Mouse (Mus musculus) forebrain, embryonic 14.5 days (tissue): ENCODE data around the gene Usp40. TPM values are rescaled to one million over a fixed set of nuclear protein-coding genes. Genes with fewer than 3 reads are reported as not detected.

Experiments
- ATAC-seq: fragments of 200-750 bp; cut with Nextera tagmentation; 2 replicates; pipeline ENCODE4 v1.8.0; 2017; ENCODE audit warnings: mild to moderate bottlenecking, moderate library complexity
- DNase-seq: peaks from one replicate; pipeline ENCODE4 v3.0.0-alpha.2; 2015; ENCODE audit warnings: low spot score
- H3K27ac ChIP-seq: fragments of 300-500 bp; sonication (generic); 2 replicates; pipeline ENCODE4 v1.5.1; 2014; ENCODE audit warnings: low read depth, mild to moderate bottlenecking, control low read depth, low read length, moderate library complexity
- H3K27me3 ChIP-seq: fragments of 300-500 bp; sonication (generic); replicated peaks from 2 replicates; pipeline ENCODE4 v1.6.1; 2014; ENCODE audit warnings: low read length, control low read depth, mixed read lengths; ENCODE audit not compliant: control insufficient read depth, insufficient read depth
- H3K36me3 ChIP-seq: fragments of 300-500 bp; sonication (generic); 2 replicates; pipeline ENCODE4 v1.6.1; 2014; ENCODE audit warnings: low read length, control low read depth; ENCODE audit not compliant: control insufficient read depth, insufficient read depth
- H3K4me1 ChIP-seq: fragments of 300-500 bp; sonication (generic); 2 replicates; pipeline ENCODE4 v1.6.1; 2014; ENCODE audit warnings: antibody characterized with exemption, low read length, control low read depth; ENCODE audit not compliant: control insufficient read depth, insufficient read depth
- H3K4me2 ChIP-seq: fragments of 300-500 bp; sonication (generic); 2 replicates; pipeline ENCODE4 v1.6.1; 2014; ENCODE audit warnings: mild to moderate bottlenecking, control low read depth, low read length
- H3K4me3 ChIP-seq: fragments of 300-500 bp; sonication (generic); 2 replicates; pipeline ENCODE4 v1.5.1; 2014; ENCODE audit warnings: low read depth, low read length, control low read depth
- H3K9ac ChIP-seq: fragments of 300-500 bp; sonication (generic); 2 replicates; pipeline ENCODE4 v1.6.1; 2014; ENCODE audit warnings: mild to moderate bottlenecking, low read length, control low read depth, moderate library complexity
- H3K9me3 ChIP-seq: fragments of 300-500 bp; sonication (generic); replicated peaks from 2 replicates; pipeline ENCODE4 v1.6.1; 2016; ENCODE audit warnings: low read length, control low read depth, mixed read lengths; ENCODE audit not compliant: control insufficient read depth
- WGBS: fragments of 180-500 bp; shearing (Covaris S2); extraction: QIAGEN DNeasy Blood & Tissue Kit; methylation state at CpG from one replicate; pipeline ENCODE4 v1.1.7; 2014; 5-methylcytosine and 5-hydroxymethylcytosine counted together
- polyA plus RNA-seq: library from polyadenylated mRNA; unstranded; fragments of >200 nt; fragmentation: Nextera tagmentation; extraction: Ambion mirVana; gene quantifications from 2 replicates; pipeline ENCODE4 v1.2.1, GENCODE M21; 2014

The Usp40 gene
- polyA plus RNA-seq, 1 experiment from 2014 or later: 16.4 TPM

GRCm38 (mm10) chr1:87935546-87935945 lies 72.8 kb downstream of the Usp40 start:
- no peak for ATAC-seq
- DNase-seq: no peak
- Histone ChIP-seq H3K9me3 (no peaks in the 10 kb centered on the region), H3K9ac (no peak overlapping the region), H3K36me3 (peaks cover 66% of the 10 kb centered on the region), H3K4me1 (no peaks in the 10 kb centered on the region), H3K4me3 (no peak overlapping the region), H3K4me2 (no peak overlapping the region), H3K27ac (no peak overlapping the region), H3K27me3 (no peaks in the 10 kb centered on the region)
- 89% methylated on average over 2 of the region's 2 CpGs for WGBS

- Histone ChIP-seq H3K4me1 (no peaks in the 10 kb centered on the region), H3K27ac (no peak overlapping the region), H3K36me3 (peaks cover 63% of the 10 kb centered on the region), H3K4me2 (no peak overlapping the region), H3K27me3 (no peaks in the 10 kb centered on the region), H3K4me3 (no peak overlapping the region), H3K9me3 (no peaks in the 10 kb centered on the region), H3K9ac (no peak overlapping the region)
- ATAC-seq (no peak), DNase-seq (no peak)
- WGBS: 86% methylated on average over 9 of the region's 9 CpGs
Measured at GRCm38 (mm10) chr1:87935095-87935494, 73.3 kb downstream of the Usp40 start.

- peak; percentile 9 for DNase-seq
- Histone ChIP-seq H3K4me1 (0 out of 2 replicates have a peak, but pooled peaks cover 2% of the 10 kb centered on the region), H3K9ac (no peak overlapping the region), H3K36me3 (peaks cover 57% of the 10 kb centered on the region), H3K4me3 (no peak overlapping the region), H3K27me3 (no peaks in the 10 kb centered on the region), H3K9me3 (no peaks in the 10 kb centered on the region), H3K4me2 (no peak overlapping the region), H3K27ac (no peak overlapping the region)
- 88% methylated on average over 5 of the region's 5 CpGs for WGBS
- ATAC-seq: no peak
Measured at GRCm38 (mm10) chr1:87933051-87933450, 75.3 kb downstream of the Usp40 start.

- 0 out of 2 replicates have a peak, but pooled peaks cover 2% of the 10 kb centered on the region for H3K4me1 ChIP-seq
- H3K27me3 ChIP-seq: no peaks in the 10 kb centered on the region
- WGBS: 34% methylated on average over 5 of the region's 5 CpGs
- H3K36me3 ChIP-seq: peaks cover 64% of the 10 kb centered on the region
- H3K27ac ChIP-seq: no peak overlapping the region
- H3K4me2 ChIP-seq: no peak overlapping the region
- H3K9me3 ChIP-seq: no peaks in the 10 kb centered on the region
- H3K4me3 ChIP-seq: no peak overlapping the region
- no peak for ATAC-seq
- peak; percentile 18 for DNase-seq
- no peak overlapping the region for H3K9ac ChIP-seq
Measured at GRCm38 (mm10) chr1:87929730-87930129, 78.6 kb downstream of the Usp40 start.

GRCm38 (mm10) chr1:87924888-87925287 lies 83.5 kb downstream of the Usp40 start:
- WGBS: 95% methylated on average over 4 of the region's 4 CpGs
- Histone ChIP-seq H3K4me2 (no peak overlapping the region), H3K9ac (no peak overlapping the region), H3K4me1 (0 out of 2 replicates have a peak, but pooled peaks cover 2% of the 10 kb centered on the region), H3K4me3 (no peak overlapping the region), H3K27ac (no peak overlapping the region), H3K27me3 (no peaks in the 10 kb centered on the region), H3K36me3 (peaks cover 77% of the 10 kb centered on the region), H3K9me3 (no peaks in the 10 kb centered on the region)
- ATAC-seq (no peak), DNase-seq (no peak)

GRCm38 (mm10) chr1:87922666-87923065 lies 85.7 kb downstream of the Usp40 start:
- Histone ChIP-seq H3K4me1 (no peaks in the 10 kb centered on the region), H3K36me3 (peaks cover 74% of the 10 kb centered on the region), H3K4me2 (no peak overlapping the region), H3K9me3 (no peaks in the 10 kb centered on the region), H3K27ac (no peak overlapping the region), H3K9ac (no peak overlapping the region), H3K4me3 (no peak overlapping the region), H3K27me3 (no peaks in the 10 kb centered on the region)
- 65% methylated on average over 1 of the region's 1 CpGs for WGBS
- DNase-seq (peak; percentile 32), ATAC-seq (no peak)

GRCm38 (mm10) chr1:87920056-87920614 lies 88.2 kb downstream of the Usp40 start:
- H3K9me3 ChIP-seq: no peaks in the 10 kb centered on the region
- 89% methylated on average over 3 of the region's 3 CpGs for WGBS
- no peaks in the 10 kb centered on the region for H3K27me3 ChIP-seq
- H3K36me3 ChIP-seq: peaks cover 59% of the 10 kb centered on the region
- no peak for DNase-seq
- H3K4me1 ChIP-seq: no peaks in the 10 kb centered on the region
- ATAC-seq: no peak
- no peak overlapping the region for H3K9ac ChIP-seq
- H3K27ac ChIP-seq: no peak overlapping the region
- H3K4me2 ChIP-seq: no peak overlapping the region
- H3K4me3 ChIP-seq: no peak overlapping the region

- no peak for DNase-seq
- Histone ChIP-seq H3K27me3 (no peaks in the 10 kb centered on the region), H3K4me2 (no peak overlapping the region), H3K4me1 (no peaks in the 10 kb centered on the region), H3K9me3 (no peaks in the 10 kb centered on the region), H3K4me3 (no peak overlapping the region), H3K36me3 (peaks cover 42% of the 10 kb centered on the region), H3K27ac (no peak overlapping the region), H3K9ac (no peak overlapping the region)
- ATAC-seq: no peak
- WGBS: 90% methylated on average over 2 of the region's 2 CpGs
Measured at GRCm38 (mm10) chr1:87918061-87918460, 90.3 kb downstream of the Usp40 start.

- Histone ChIP-seq H3K9ac (no peak overlapping the region), H3K4me1 (no peaks in the 10 kb centered on the region), H3K4me2 (no peak overlapping the region), H3K36me3 (peaks cover 40% of the 10 kb centered on the region), H3K27me3 (no peaks in the 10 kb centered on the region), H3K27ac (no peak overlapping the region), H3K4me3 (no peak overlapping the region), H3K9me3 (no peaks in the 10 kb centered on the region)
- no peak for ATAC-seq
- no peak for DNase-seq
- WGBS: 98% methylated on average over 3 of the region's 3 CpGs
Measured at GRCm38 (mm10) chr1:87917361-87917760, 91.0 kb downstream of the Usp40 start.
